Mouse (Mus musculus) spleen, adult 2 months (tissue): ENCODE measurements at regions not wholly inside any gene's neighbourhood (a gene's known extent, or its start where the extent isn't known, plus 50 kb on each side); places are given as distances from the start of the nearest gene placed in this dataset.
"Not testable (repeated sequence)": the region's sequence is repeated elsewhere in the genome, so short reads cannot be mapped to it uniquely, and the experiment has no call there.

Experiments
- DNase-seq, 2 experiments: peaks; one replicate each; pipeline versions ENCODE4 v3.0.0 to v3.0.0-alpha.2; 2012 to 2021; ENCODE audit warnings: low spot score in 2 of 2, low read depth in 1 of 2
- H3K27ac ChIP-seq: fragments of 200-500 bp; 2 replicates; pipeline ENCODE4 v1.5.1; 2012; ENCODE audit warnings: low read length, inconsistent platforms; ENCODE audit not compliant: insufficient read depth
- H3K27me3 ChIP-seq: fragments of 200-500 bp; 2 replicates; pipeline ENCODE4 v1.6.1; 2012; ENCODE audit warnings: mild to moderate bottlenecking, moderate library complexity, low read length, inconsistent platforms; ENCODE audit not compliant: control insufficient read depth, insufficient read depth
- H3K36me3 ChIP-seq: fragments of 200-500 bp; 2 replicates; pipeline ENCODE4 v1.6.1; 2012; ENCODE audit warnings: mild to moderate bottlenecking, low read length, inconsistent platforms; ENCODE audit not compliant: control insufficient read depth, insufficient read depth
- H3K4me1 ChIP-seq: fragments of 200-500 bp; 2 replicates; pipeline ENCODE4 v1.6.1; 2011; ENCODE audit warnings: inconsistent platforms; ENCODE audit not compliant: control insufficient read depth, insufficient read depth, insufficient read length
- H3K4me3 ChIP-seq: fragments of 200-500 bp; 2 replicates; pipeline ENCODE4 v1.5.1; 2011; ENCODE audit warnings: mild to moderate bottlenecking, inconsistent platforms; ENCODE audit not compliant: insufficient read depth, insufficient read length; ENCODE audit errors: extremely low read depth
- CTCF ChIP-seq: fragments of 200-500 bp; IDR thresholded peaks from 2 replicates; pipeline ENCODE4 v1.5.1; 2011; ENCODE audit warnings: mild to moderate bottlenecking, inconsistent platforms; ENCODE audit not compliant: insufficient read depth, insufficient read length, insufficient replicate concordance; ENCODE audit errors: extremely low read depth
- POLR2A ChIP-seq: fragments of 200-500 bp; IDR thresholded peaks from 2 replicates; pipeline ENCODE4 v1.6.1; 2011; ENCODE audit warnings: low read depth, low read length, inconsistent platforms
- WGBS: fragments of 180-500 bp; shearing (Covaris S2); methylation state at CpG from one replicate; pipeline ENCODE4 v1.1.7; 2018; 5-methylcytosine and 5-hydroxymethylcytosine counted together

GRCm38 (mm10) chr14:120816529-120816928 lies 94.5 kb upstream of the Ipo5 start:
- Histone ChIP-seq H3K4me1 (no peaks in the 10 kb centered on the region), H3K27ac (no peak overlapping the region), H3K36me3 (no peaks in the 10 kb centered on the region), H3K4me3 (no peak overlapping the region), H3K27me3 (no peaks in the 10 kb centered on the region)
- no peak for DNase-seq
- WGBS, result 83% methylated on average over 2 of the region's 2 CpGs
- TF ChIP-seq CTCF, result no peak
- TF ChIP-seq POLR2A, result no peak

GRCm38 (mm10) chr14:120826187-120826586 lies 84.8 kb upstream of the Ipo5 start:
- H3K4me3 ChIP-seq, result no peak overlapping the region
- TF ChIP-seq CTCF (no peak), POLR2A (no peak)
- no peaks in the 10 kb centered on the region for H3K4me1 ChIP-seq
- DNase-seq, result no peak
- H3K36me3 ChIP-seq, result no peaks in the 10 kb centered on the region
- H3K27me3 ChIP-seq, result no peaks in the 10 kb centered on the region
- WGBS, result 77% methylated on average over 4 of the region's 4 CpGs
- H3K27ac ChIP-seq, result no peak overlapping the region

- peak in 1 of 2 experiments; percentile 9 for DNase-seq
- not testable (repeated sequence) for H3K27ac ChIP-seq, H3K4me1 ChIP-seq, H3K4me3 ChIP-seq, H3K36me3 ChIP-seq, H3K27me3 ChIP-seq
- WGBS, result 37% methylated on average over 20 of the region's 20 CpGs
Observed at GRCm38 (mm10) chr14:120830389-120830835, 80.6 kb upstream of the Ipo5 start.

- Histone ChIP-seq H3K4me3 (no peak overlapping the region), H3K27ac (no peak overlapping the region), H3K36me3 (no peaks in the 10 kb centered on the region), H3K27me3 (no peaks in the 10 kb centered on the region), H3K4me1 (no peaks in the 10 kb centered on the region)
- DNase-seq, result no peak
- 82% methylated on average over 5 of the region's 5 CpGs for WGBS
- TF ChIP-seq POLR2A, result no peak
- no peak for TF ChIP-seq CTCF
Observed at GRCm38 (mm10) chr14:120831397-120831796, 79.6 kb upstream of the Ipo5 start.

GRCm38 (mm10) chr14:120831847-120832613 lies 79.0 kb upstream of the Ipo5 start:
- peak; percentile 79 to 82 for DNase-seq
- TF ChIP-seq CTCF (peak; percentile 90), POLR2A (no peak)
- Histone ChIP-seq H3K27me3 (no peaks in the 10 kb centered on the region), H3K4me3 (peak overlapping the region; percentile 42), H3K4me1 (no peaks in the 10 kb centered on the region), H3K36me3 (no peaks in the 10 kb centered on the region), H3K27ac (no peak overlapping the region)
- 5% methylated on average over 23 of the region's 23 CpGs for WGBS

- Histone ChIP-seq H3K4me1 (no peaks in the 10 kb centered on the region), H3K36me3 (no peaks in the 10 kb centered on the region), H3K27me3 (no peaks in the 10 kb centered on the region), H3K4me3 (no peak overlapping the region), H3K27ac (no peak overlapping the region)
- TF ChIP-seq POLR2A (no peak), CTCF (no peak)
- WGBS, result 78% methylated on average over 4 of the region's 4 CpGs
- no peak for DNase-seq
Observed at GRCm38 (mm10) chr14:120834821-120835220, 76.2 kb upstream of the Ipo5 start.

- WGBS, result 79% methylated on average over 5 of the region's 5 CpGs
- no peak overlapping the region for H3K4me3 ChIP-seq
Observed at GRCm38 (mm10) chr14:120835758-120836157, 75.3 kb upstream of the Ipo5 start.

More at GRCm38 (mm10) chr14:120835758-120836157, 75.3 kb upstream of the Ipo5 start:
- no peak for TF ChIP-seq POLR2A
- H3K36me3 ChIP-seq, result no peaks in the 10 kb centered on the region
- H3K27me3 ChIP-seq, result no peaks in the 10 kb centered on the region
- no peak overlapping the region for H3K27ac ChIP-seq
- H3K4me1 ChIP-seq, result no peaks in the 10 kb centered on the region
- DNase-seq, result no peak
